ENCODE assay signal across 8 mouse cellular contexts in the genomic region with DNA sequence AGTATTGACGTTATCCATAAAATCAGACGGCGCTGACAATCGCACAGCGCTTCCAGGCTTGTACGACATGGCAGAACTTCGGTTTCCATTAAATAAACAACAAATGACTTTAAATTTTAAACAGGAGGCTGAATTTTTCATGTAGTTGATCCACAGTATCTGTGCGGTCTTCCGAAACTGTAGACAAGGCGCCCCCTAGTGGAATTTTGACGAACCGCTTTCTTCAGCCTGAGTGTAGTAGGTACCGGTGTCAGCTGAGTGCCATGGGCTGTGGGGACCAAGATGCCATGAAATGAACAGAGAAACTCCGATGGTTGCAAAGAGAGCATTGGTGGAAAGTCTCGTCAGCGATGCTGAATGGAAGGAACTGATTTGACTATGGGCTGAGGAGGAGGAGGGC. TPM values are rescaled to one million over a fixed set of nuclear protein-coding genes. Genes with fewer than 3 reads are reported as not detected.
DNase-seq lines count a peak whose midpoint lies in the region; ATAC-seq and TF ChIP-seq lines count a peak whose summit lies in the region.

No protein-coding gene starts in this region.

- no peak for TF ChIP-seq EP300 in lung, postnatal 0 days (IDR thresholded peaks at IDR 0.05)

- DNase-seq in CD4-positive, CD25-positive, alpha-beta regulatory T cell, adult 2 months (ENCODE audit: low read depth, low spot score): peak; percentile 62
- peak; percentile 60 for DNase-seq in kidney, adult 18-20 months
- peak; percentile 15 to 28 for DNase-seq in cerebellum, postnatal 36 days
- DNase-seq in kidney, postnatal 25 days: peak; percentile 51 to 73
- no peak for DNase-seq in lung, postnatal 0 days (ENCODE audit: low spot score)
- peak; percentile 21 for DNase-seq in spleen, adult 12 weeks (ENCODE audit: low spot score)

- no peak overlapping the region for H3K27ac ChIP-seq in kidney, embryonic 16.5 days (ENCODE audit: low read length)
- H3K27ac ChIP-seq in lung, postnatal 0 days (ENCODE audit: low read length): no peak overlapping the region

- 71% methylated on average over 16 of the region's 16 CpGs for WGBS in kidney, embryonic 16.5 days
- WGBS in lung, postnatal 0 days: 60% methylated on average over 16 of the region's 16 CpGs

- H3K9me3 ChIP-seq in kidney, embryonic 16.5 days (ENCODE audit: low read length): no peaks in the 10 kb centered on the region
- no peaks in the 10 kb centered on the region for H3K9me3 ChIP-seq in lung, postnatal 0 days (ENCODE audit: low read length)

- H3K36me3 ChIP-seq in kidney, embryonic 16.5 days (ENCODE audit: insufficient read depth, low read length): no peaks in the 10 kb centered on the region
- no peaks in the 10 kb centered on the region for H3K36me3 ChIP-seq in lung, postnatal 0 days (ENCODE audit: insufficient read depth, low read length)

- no peak overlapping the region for H3K9ac ChIP-seq in kidney, embryonic 16.5 days (replicated peaks; ENCODE audit: low read length)
- H3K9ac ChIP-seq in lung, postnatal 0 days (replicated peaks; ENCODE audit: low read depth): no peak overlapping the region

- H3K4me2 ChIP-seq in kidney, embryonic 16.5 days (replicated peaks; ENCODE audit: low read depth, low read length): no peak overlapping the region
- no peak overlapping the region for H3K4me2 ChIP-seq in lung, postnatal 0 days (replicated peaks; ENCODE audit: low read depth, low read length)

- H3K4me1 ChIP-seq in kidney, embryonic 16.5 days (ENCODE audit: insufficient read depth, low read length): 0 out of 2 replicates have a peak, but pooled peaks cover 4% of the 10 kb centered on the region
- no peaks in the 10 kb centered on the region for H3K4me1 ChIP-seq in lung, postnatal 0 days (ENCODE audit: insufficient read depth, low read depth, low read length)

- H3K27me3 ChIP-seq in kidney, embryonic 16.5 days (ENCODE audit: insufficient read depth, low read length): peaks cover 3% of the 10 kb centered on the region; the same call in 1 of the 2 replicates
- H3K27me3 ChIP-seq in lung, postnatal 0 days (replicated peaks; ENCODE audit: insufficient read depth, low read length): no peaks in the 10 kb centered on the region

- ATAC-seq in CD4-positive, CD25-positive, alpha-beta regulatory T cell, adult 4 months: no peak
- ATAC-seq in kidney, embryonic 16.5 days (ENCODE audit: low FRiP score, low TSS enrichment): no peak
- ATAC-seq in lung, postnatal 0 days: no peak

- H3K4me3 ChIP-seq in kidney, embryonic 16.5 days (ENCODE audit: low read length): no peak overlapping the region
- H3K4me3 ChIP-seq in lung, postnatal 0 days (ENCODE audit: low read depth, low read length): no peak overlapping the region

- peak; percentile 61 for TF ChIP-seq CTCF in lung, postnatal 0 days (IDR thresholded peaks at IDR 0.05)

RNA-seq across cellular contexts. Expression of gene Helb, which starts 17.8 kb away (rescaled TPM):
- polyA plus RNA-seq in CD4-positive, CD25-positive, alpha-beta regulatory T cell, adult 4 months (2017; shearing (Covaris generic)): 10 to 100 TPM; 10.5 to 14.7 TPM
- polyA plus RNA-seq in kidney, embryonic 16.5 days (2015; fragmentation: Nextera tagmentation; extraction: Ambion mirVana): 4.7 and 6.0 TPM in 2 replicates
- 2.7 and 3.0 TPM in 2 replicates for polyA plus RNA-seq in lung, postnatal 0 days (2015; fragmentation: Nextera tagmentation; extraction: Ambion mirVana)
